ENCODE assay signal across 8 mouse cellular contexts in the genomic region with DNA sequence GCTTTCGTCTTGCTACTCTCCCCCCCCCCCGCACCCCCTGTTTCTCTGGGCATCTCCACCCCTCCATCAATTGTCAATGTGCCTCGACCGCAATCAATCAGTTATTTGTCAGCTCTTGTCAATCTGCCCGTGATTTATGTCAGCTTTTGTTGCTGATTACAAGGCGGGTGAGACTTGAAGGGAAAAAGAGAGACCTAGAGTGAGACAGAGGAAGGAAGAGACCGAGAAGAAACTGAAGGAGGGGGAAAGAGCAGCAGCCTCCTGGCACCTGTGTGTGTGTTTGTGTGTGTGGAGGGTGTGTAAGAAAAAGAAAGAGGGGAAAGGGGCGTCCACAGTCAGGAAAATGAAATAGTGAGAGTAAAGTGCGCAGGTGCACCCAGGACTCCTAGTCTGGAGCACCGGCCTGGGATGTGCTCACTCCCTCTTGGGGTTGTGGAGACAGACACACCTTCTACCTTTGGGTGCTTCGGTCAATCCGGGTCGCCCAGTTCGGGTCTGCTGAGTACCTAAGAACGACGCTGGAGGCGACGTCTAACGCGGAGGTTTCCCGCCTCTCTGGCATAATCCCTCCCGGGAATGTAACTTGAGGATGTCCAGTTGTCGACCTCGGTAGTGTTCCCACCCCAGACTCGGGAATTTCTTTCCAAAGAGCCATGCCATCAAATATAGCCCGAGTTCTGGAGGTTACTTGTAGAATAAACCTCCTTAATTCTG. TPM values are rescaled to one million over a fixed set of nuclear protein-coding genes. Genes with fewer than 3 reads are reported as not detected.
DNase-seq lines count a peak whose midpoint lies in the region; ATAC-seq and TF ChIP-seq lines count a peak whose summit lies in the region.

No protein-coding gene starts in this region.

- no peak for DNase-seq in liver, adult 2 months (ENCODE audit: extremely low read depth, low read depth, low spot score)
- DNase-seq in liver = no peak
- DNase-seq in neural tube, embryonic 11.5 days (ENCODE audit: low spot score) = peak; percentile 71
- DNase-seq in thymus, adult 18-20 months = no peak
- no peak for DNase-seq in frontal cortex, postnatal 14 days (ENCODE audit: low spot score in 2 of 2)

- H3K27me3 ChIP-seq in liver, adult 2 months (ENCODE audit: control insufficient read depth, insufficient read depth, low read length) = peaks cover 29% of the 10 kb centered on the region
- H3K27me3 ChIP-seq in hindbrain, embryonic 12.5 days = peaks cover 40% of the 10 kb centered on the region
- H3K27me3 ChIP-seq in limb, embryonic 15.5 days = peaks cover 19% of the 10 kb centered on the region
- H3K27me3 ChIP-seq in neural tube, embryonic 11.5 days (ENCODE audit: control insufficient read depth, insufficient read depth, low read length) = no peaks in the 10 kb centered on the region

- no peaks in the 10 kb centered on the region for H3K9me3 ChIP-seq in hindbrain, embryonic 12.5 days (replicated peaks)
- H3K9me3 ChIP-seq in limb, embryonic 15.5 days = no peaks in the 10 kb centered on the region
- no peaks in the 10 kb centered on the region for H3K9me3 ChIP-seq in neural tube, embryonic 11.5 days (ENCODE audit: control insufficient read depth, low read length)

- peak overlapping the region; percentile 50 for H3K9ac ChIP-seq in liver, adult 2 months (ENCODE audit: low read depth, low read length)
- H3K9ac ChIP-seq in hindbrain, embryonic 12.5 days = peak overlapping the region; percentile 69
- H3K9ac ChIP-seq in limb, embryonic 15.5 days = peak overlapping the region; percentile 50; the same call in 1 of the 2 replicates
- peak overlapping the region; percentile 76 for H3K9ac ChIP-seq in neural tube, embryonic 11.5 days (ENCODE audit: low read length)

- no peak for TF ChIP-seq POLR2A in liver, adult 2 months (IDR thresholded peaks at IDR 0.05; ENCODE audit: extremely low read depth, insufficient read depth, low read length)
- peak; percentile 5 for TF ChIP-seq POLR2A in embryonic fibroblast, embryonic 13.5 days (IDR thresholded peaks at IDR 0.05; ENCODE audit: low read depth, low read length)

- TF ChIP-seq CTCF in liver, adult 2 months (IDR thresholded peaks at IDR 0.05; ENCODE audit: low read depth, low read length) = no peak
- TF ChIP-seq CTCF in embryonic fibroblast, embryonic 13.5 days (IDR thresholded peaks at IDR 0.05; ENCODE audit: borderline replicate concordance, insufficient read depth, low read length) = no peak

- peak overlapping the region; percentile 44 for H3K27ac ChIP-seq in liver, adult 2 months (replicated peaks; ENCODE audit: insufficient read depth, low read depth, low read length)
- peak overlapping the region; percentile 43 for H3K27ac ChIP-seq in embryonic fibroblast, embryonic 13.5 days (ENCODE audit: insufficient read depth, low read length)
- H3K27ac ChIP-seq in hindbrain, embryonic 12.5 days = peak overlapping the region; percentile 89
- peak overlapping the region; percentile 99 for H3K27ac ChIP-seq in limb, embryonic 15.5 days
- H3K27ac ChIP-seq in neural tube, embryonic 11.5 days (ENCODE audit: low read depth, low read length) = peak overlapping the region; percentile 93

- H3K4me2 ChIP-seq in hindbrain, embryonic 12.5 days (replicated peaks) = peak overlapping the region; percentile 76
- peak overlapping the region; percentile 77 for H3K4me2 ChIP-seq in limb, embryonic 15.5 days
- peak overlapping the region; percentile 83 for H3K4me2 ChIP-seq in neural tube, embryonic 11.5 days (ENCODE audit: low read depth)

- 0 out of 2 replicates have a peak, but pooled peaks cover 1% of the 10 kb centered on the region for H3K4me1 ChIP-seq in liver, adult 2 months (ENCODE audit: control insufficient read depth, insufficient read depth, low read length)
- H3K4me1 ChIP-seq in embryonic fibroblast, embryonic 13.5 days (ENCODE audit: control insufficient read depth, insufficient read depth, low read length) = no peaks in the 10 kb centered on the region; the same call in 1 of the 2 replicates
- H3K4me1 ChIP-seq in hindbrain, embryonic 12.5 days = peaks cover 44% of the 10 kb centered on the region
- peaks cover 46% of the 10 kb centered on the region for H3K4me1 ChIP-seq in limb, embryonic 15.5 days
- H3K4me1 ChIP-seq in neural tube, embryonic 11.5 days (ENCODE audit: control insufficient read depth, insufficient read depth, low read length) = peaks cover 21% of the 10 kb centered on the region

- no peak; the same call in 1 of the 2 replicates for ATAC-seq in hindbrain, embryonic 12.5 days (ENCODE audit: low FRiP score)
- ATAC-seq in limb, embryonic 15.5 days (ENCODE audit: insufficient number of reproducible peaks, low FRiP score, low TSS enrichment, low read depth) = no peak
- 0 out of 2 replicates have a peak, but pooled peaks have one; percentile 3 for ATAC-seq in neural tube, embryonic 11.5 days (ENCODE audit: insufficient read depth, low FRiP score, low TSS enrichment)

- no peaks in the 10 kb centered on the region for H3K36me3 ChIP-seq in liver, adult 2 months (ENCODE audit: control insufficient read depth, insufficient read depth, low read length)
- H3K36me3 ChIP-seq in hindbrain, embryonic 12.5 days = peaks cover 12% of the 10 kb centered on the region
- 0 out of 2 replicates have a peak, but pooled peaks cover 4% of the 10 kb centered on the region for H3K36me3 ChIP-seq in limb, embryonic 15.5 days
- H3K36me3 ChIP-seq in neural tube, embryonic 11.5 days (ENCODE audit: control insufficient read depth, insufficient read depth, low read length) = peaks cover 13% of the 10 kb centered on the region

- H3K79me2 ChIP-seq in liver, adult 2 months (ENCODE audit: control insufficient read depth, insufficient read depth, low read length) = no peaks in the 10 kb centered on the region

- 1% methylated on average over 26 of the region's 26 CpGs for WGBS in liver, adult 2 months
- WGBS in hindbrain, embryonic 12.5 days = under 1% methylated on average over 26 of the region's 26 CpGs
- 0% methylated on average over 25 of the region's 26 CpGs for WGBS in limb, embryonic 15.5 days
- WGBS in neural tube, embryonic 11.5 days = under 1% methylated on average over 25 of the region's 26 CpGs

- H3K4me3 ChIP-seq in liver, adult 2 months (ENCODE audit: insufficient read depth, low read depth, low read length) = peak overlapping the region; percentile 36
- H3K4me3 ChIP-seq in embryonic fibroblast, embryonic 13.5 days (ENCODE audit: insufficient read depth, low read length) = peak overlapping the region; percentile 49
- H3K4me3 ChIP-seq in hindbrain, embryonic 12.5 days = peak overlapping the region; percentile 83
- peak overlapping the region; percentile 83 for H3K4me3 ChIP-seq in limb, embryonic 15.5 days
- H3K4me3 ChIP-seq in neural tube, embryonic 11.5 days (ENCODE audit: low read depth, low read length) = peak overlapping the region; percentile 88

RNA-seq across cellular contexts. Expression of a gene that starts 0.7 kb away (rescaled TPM):
- total RNA-seq in liver, adult 2 months (2014; rRNA removed) = 0.37 and 0.60 TPM in 2 replicates
- polyA plus RNA-seq in liver, adult 2 months (2012; rRNA removed) = 1.6 and 1.7 TPM in 2 replicates
- polyA plus RNA-seq in embryonic fibroblast, embryonic 13.5 days (2011; ENCODE audit: insufficient read length, low read depth, missing spikeins) = 29.8 and 34.4 TPM in 2 replicates
- polyA plus RNA-seq in hindbrain, embryonic 12.5 days (2016; fragmentation: Nextera tagmentation; extraction: Ambion mirVana) = 39.0 and 45.6 TPM in 2 replicates
- polyA plus RNA-seq in limb, embryonic 15.5 days (2015; fragmentation: Nextera tagmentation; extraction: Ambion mirVana) = 16.1 and 21.6 TPM in 2 replicates
- polyA plus RNA-seq in neural tube, embryonic 11.5 days (2014; fragmentation: Nextera tagmentation; extraction: Ambion mirVana) = 13.3 and 17.1 TPM in 2 replicates

RNA-seq across cellular contexts. Expression of a gene that starts 30.8 kb away (rescaled TPM):
- 0.18 and 0.20 TPM in 2 replicates for total RNA-seq in liver, adult 2 months (2014; rRNA removed)
- polyA plus RNA-seq in liver, adult 2 months (2012; rRNA removed) = 0.09 and 0.50 TPM in 2 replicates
- polyA plus RNA-seq in embryonic fibroblast, embryonic 13.5 days (2011; ENCODE audit: insufficient read length, low read depth, missing spikeins) = 0.63 TPM in 1 of 2 replicates, not detected in the other
- 0.53 and 0.83 TPM in 2 replicates for polyA plus RNA-seq in hindbrain, embryonic 12.5 days (2016; fragmentation: Nextera tagmentation; extraction: Ambion mirVana)
- 0.17 and 0.26 TPM in 2 replicates for polyA plus RNA-seq in limb, embryonic 15.5 days (2015; fragmentation: Nextera tagmentation; extraction: Ambion mirVana)
- polyA plus RNA-seq in neural tube, embryonic 11.5 days (2014; fragmentation: Nextera tagmentation; extraction: Ambion mirVana) = 0.66 TPM in 1 of 2 replicates, not detected in the other

Comparison
In these comparisons a context has a peak if more than half of its experiments do, and no peak if none do; other contexts are left out.
1. H3K27ac ChIP-seq: peak in every context shown above with its lines; median percentile 99 in limb, embryonic 15.5 days; 93 in neural tube, embryonic 11.5 days; 89 in hindbrain, embryonic 12.5 days; 44 in liver, adult 2 months; 43 in embryonic fibroblast, embryonic 13.5 days.
2. H3K4me3 ChIP-seq: peak in every context shown above with its lines; median percentile 88 in neural tube, embryonic 11.5 days; 83 in hindbrain, embryonic 12.5 days; 83 in limb, embryonic 15.5 days; 49 in embryonic fibroblast, embryonic 13.5 days; 36 in liver, adult 2 months.